Mouse (Mus musculus) kidney, adult 2 months (tissue): ENCODE measurements around the gene Fam161a.

ENCODE experiments used
- CTCF ChIP-seq: fragments of 200-500 bp; conservative IDR thresholded peaks from 2 replicates; pipeline ENCODE4 v1.5.1; 2011; ENCODE audit warnings: low read depth, mild to moderate bottlenecking, control low read depth, low read length, moderate library complexity, mixed read lengths; ENCODE audit not compliant: insufficient read depth, insufficient read length
- POLR2A ChIP-seq: fragments of 200-500 bp; IDR thresholded peaks from one replicate; pipeline ENCODE4 v1.6.1; 2011; ENCODE audit warnings: low read depth, low read length, control low read depth

GRCm38 (mm10) chr11:22982846-22983245 lies 24.5 kb upstream of the Fam161a start:
- TF ChIP-seq POLR2A (no peak), CTCF (no peak)
